Mouse (Mus musculus): ENCODE measurements around the gene Zfp423. TPM values are rescaled to one million over a fixed set of nuclear protein-coding genes. Genes with fewer than 3 reads are reported as not detected.

Zfp423 gene
- total RNA-seq, 2 experiments from 2014 or later: 0.18 TPM; not detected in 1

DNA sequence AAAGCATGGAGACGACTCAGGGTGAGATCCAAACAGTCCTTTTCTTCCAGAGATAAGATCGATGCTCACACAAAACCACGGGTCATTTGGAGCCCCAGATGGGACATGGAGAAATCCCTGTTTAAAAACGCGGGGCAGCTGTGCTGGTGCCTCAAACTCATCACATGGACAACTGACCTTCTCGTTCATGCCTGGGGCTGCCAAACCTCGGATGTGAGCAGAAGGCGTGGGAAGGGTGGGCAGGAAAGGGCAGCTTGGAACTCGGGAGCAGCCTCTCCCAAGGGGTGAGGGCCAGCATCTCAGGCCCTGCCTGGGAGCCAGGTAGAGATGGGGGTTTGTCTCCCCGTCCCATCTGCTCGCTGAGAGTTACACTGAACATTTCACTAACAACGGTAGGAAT lies 146.7 kb downstream of the Zfp423 start:
- no peak for ATAC-seq (ENCODE audit: poor library complexity, severe bottlenecking)

DNA sequence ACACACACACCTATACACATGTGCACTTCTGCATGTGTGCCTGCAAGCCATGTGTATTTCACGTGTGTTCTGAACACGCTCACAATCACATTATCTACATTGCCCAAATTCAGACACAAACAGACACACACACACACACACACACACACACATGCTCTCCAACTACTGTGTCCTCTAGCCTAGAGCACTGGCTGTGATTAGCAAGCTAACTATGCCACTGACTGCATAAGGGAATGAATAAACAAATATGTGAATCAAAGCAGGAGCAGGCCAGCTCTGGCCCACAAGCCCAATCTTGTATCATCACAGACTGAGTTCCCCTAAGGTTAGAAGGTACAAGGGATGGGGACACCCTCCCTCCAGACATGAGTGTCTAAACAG lies 147.3 kb downstream of the Zfp423 start:
- no peak for ATAC-seq (ENCODE audit: poor library complexity, severe bottlenecking)

- ATAC-seq (ENCODE audit: poor library complexity, severe bottlenecking): no peak
Measured at GRCm38 (mm10) chr8:87811399-87812068, 147.9 kb downstream of the Zfp423 start.

DNA sequence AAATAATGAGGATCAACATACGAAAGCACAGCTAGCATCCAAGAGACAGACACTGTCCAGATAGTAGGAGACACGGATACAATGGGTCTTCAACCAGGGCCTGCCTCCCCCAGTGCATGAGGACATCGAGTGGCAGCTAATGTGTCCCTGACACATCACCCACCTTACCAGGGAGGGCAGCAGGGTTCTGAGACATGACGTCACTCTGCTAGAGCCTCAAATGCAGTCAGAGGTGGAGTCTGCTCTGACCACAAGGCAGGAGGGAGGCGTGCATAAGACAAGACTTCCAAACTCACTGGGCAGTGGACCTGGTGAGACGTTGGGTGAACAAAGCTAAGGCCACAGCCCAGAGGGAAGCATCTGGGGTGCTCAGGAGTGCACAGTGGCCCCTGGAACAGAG lies 148.6 kb downstream of the Zfp423 start:
- no peak for ATAC-seq (ENCODE audit: poor library complexity, severe bottlenecking)

DNA sequence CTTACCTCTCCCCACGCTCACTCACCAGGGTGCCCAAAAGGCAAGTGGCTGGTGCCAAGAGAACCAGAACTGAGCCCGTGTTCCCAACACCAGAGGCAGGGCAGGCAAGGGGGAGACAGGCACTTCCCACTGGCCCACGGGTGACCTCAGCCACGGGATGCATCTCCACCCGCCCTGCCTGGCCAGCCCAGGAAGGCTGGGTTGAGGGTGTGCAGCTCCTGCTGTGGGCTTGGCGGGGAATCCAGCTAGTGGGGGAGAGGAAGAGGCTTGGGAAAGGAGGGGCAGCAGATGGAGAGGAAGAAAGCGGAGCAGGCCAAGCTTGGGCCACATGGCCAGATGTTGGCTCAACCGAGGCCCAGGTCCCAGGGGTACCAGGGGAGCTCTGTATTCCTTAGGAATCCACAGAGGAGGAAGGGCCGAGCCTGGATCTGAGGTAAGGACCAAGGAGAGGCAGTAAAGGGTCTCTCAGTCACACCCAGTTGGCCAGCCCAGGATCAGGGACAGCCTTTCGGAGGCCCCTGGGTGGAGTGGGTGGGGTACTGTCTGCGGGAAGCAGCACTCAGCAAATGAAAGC lies 155.0 kb downstream of the Zfp423 start:
- ATAC-seq (ENCODE audit: poor library complexity, severe bottlenecking): no peak

- no peak for ATAC-seq (ENCODE audit: poor library complexity, severe bottlenecking)
Measured at GRCm38 (mm10) chr8:87803437-87803836, 156.0 kb downstream of the Zfp423 start.

DNA sequence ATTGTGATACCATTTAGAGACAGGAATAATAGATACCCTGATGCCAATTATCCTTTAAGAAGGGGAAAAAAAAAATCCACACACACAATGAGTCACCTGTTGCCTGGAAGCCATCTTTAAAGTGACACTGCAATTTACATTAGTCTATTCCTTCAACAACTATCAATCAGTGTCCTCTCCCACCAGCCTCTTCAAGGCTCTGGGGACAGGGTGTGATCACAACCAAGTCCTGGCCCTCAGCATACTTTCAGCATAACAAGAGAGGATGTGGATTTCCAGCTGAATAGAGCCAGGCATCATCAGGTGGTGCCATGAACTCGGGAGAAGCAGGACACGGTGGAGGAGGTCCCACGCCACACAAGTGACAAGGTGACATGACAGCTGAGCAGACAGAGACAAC lies 156.8 kb downstream of the Zfp423 start:
- no peak for ATAC-seq (ENCODE audit: poor library complexity, severe bottlenecking)

GRCm38 (mm10) chr8:87800121-87800520 lies 159.3 kb downstream of the Zfp423 start:
- ATAC-seq (ENCODE audit: poor library complexity, severe bottlenecking): no peak

DNA sequence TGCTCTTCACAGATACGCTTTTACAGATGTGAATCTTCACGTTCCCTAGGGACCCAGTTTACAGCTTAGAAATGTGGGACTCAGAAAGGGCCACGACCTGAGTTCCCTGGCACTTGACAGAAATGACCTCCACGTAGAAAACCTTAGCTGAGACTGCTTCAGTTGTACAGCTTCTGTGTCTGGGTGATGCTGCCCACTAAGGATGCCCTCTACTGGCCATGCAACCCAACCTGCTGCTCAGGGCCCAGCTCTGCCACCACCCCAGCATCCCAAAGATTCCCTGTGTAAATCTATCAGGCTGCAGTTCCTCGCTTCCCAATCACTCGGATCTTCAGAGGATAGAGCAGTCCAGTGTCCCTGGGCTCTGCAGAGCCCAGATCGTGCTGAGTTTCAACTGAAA lies 163.2 kb downstream of the Zfp423 start:
- no peak for ATAC-seq (ENCODE audit: poor library complexity, severe bottlenecking)

DNA sequence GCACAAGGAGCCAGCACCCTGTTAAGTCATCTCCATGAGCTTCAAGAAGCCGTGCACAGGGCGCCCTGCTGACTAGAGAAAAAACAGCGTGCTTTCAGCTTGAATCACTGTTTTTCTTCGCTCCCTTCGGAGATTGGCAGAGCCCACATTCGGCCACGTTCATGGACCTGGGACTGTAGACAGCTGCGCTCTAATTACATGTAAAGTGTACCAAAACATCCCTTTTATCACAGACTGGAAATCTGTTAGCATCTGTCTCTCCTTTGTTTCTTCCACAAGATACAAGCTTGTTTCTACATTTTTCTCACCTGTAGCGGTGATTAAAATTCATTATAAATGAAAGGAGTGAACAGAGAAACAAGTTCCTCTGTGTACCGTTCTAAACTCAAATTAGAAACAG lies 164.8 kb downstream of the Zfp423 start:
- no peak for ATAC-seq (ENCODE audit: poor library complexity, severe bottlenecking)

DNA sequence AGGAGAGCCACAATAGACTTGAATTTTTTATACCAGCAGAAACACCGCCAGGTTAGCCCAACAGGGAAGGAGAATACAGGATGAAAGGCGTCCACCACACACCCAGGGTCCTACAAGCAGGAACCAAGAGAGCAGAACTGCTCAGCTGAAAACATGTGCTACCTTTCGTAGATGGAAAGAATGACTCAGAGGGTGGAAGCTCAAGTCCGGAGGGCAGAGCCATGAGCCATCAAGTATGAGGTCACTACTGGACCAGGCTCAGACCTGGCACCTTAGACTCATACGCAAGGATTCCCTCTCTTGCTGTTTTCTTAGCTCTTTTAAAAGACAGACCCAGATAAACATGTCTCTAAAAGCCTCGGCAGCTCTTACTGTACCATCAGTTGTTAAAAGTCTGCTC lies 168.3 kb downstream of the Zfp423 start:
- ATAC-seq (ENCODE audit: poor library complexity, severe bottlenecking): no peak

DNA sequence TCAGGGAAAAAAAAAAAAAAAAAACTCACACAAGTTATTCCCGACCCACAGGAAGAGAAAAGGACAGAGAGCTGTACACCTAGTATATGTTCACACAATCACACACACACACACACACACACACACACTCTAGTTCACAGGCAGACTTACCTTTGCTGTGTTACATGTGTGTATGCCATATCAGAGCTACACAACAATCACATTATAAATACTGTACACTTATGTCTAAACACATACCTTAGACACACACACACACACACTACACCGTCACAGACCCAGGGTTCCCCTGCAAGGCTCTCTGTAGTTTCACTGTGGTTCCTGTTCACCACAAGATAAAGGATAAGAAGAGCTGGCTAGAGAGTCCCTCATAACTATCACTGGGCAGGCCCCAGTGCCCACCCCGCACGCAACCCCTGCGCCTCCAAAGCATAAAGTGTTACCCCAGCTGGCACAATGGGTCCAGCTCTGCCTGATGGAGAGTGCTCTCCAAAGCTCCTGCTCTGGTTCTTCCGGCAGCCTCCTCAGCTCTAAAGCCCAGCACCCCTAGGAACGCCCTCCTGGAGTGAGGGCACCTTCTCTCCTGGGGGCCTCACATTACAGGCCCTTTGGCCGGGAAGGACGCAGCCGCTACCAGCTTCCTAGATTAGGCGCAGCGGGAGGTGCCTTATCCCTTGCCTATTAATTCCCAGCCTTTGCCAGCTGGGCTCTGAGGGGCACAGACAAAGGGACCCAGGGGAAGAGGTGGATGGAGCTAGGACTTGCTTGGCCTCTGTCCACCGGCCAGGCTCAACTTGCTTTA lies 174.6 kb downstream of the Zfp423 start:
- no peak for ATAC-seq (ENCODE audit: poor library complexity, severe bottlenecking)

DNA sequence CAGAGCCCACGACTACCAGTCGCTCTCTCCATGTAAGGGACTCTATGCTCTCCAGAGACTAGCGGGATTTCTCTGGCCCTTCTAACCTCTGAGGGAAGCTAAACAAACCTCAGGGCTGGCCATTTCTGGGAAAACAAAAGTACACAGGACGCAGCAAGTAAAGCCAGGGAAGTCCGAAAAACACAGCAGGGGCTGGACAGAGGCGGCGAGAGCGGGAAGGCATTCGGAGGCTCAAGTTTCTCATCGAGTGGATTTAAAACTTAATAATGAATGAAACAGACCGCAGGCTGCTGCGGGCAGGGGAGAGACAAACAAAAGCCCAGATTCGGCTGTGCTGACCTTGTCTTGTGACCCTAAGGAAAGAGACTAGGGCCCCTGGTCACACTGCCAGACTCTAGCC lies 175.2 kb downstream of the Zfp423 start:
- no peak for ATAC-seq (ENCODE audit: poor library complexity, severe bottlenecking)

GRCm38 (mm10) chr8:87783198-87783597 lies 176.2 kb downstream of the Zfp423 start:
- ATAC-seq (ENCODE audit: poor library complexity, severe bottlenecking): no peak

DNA sequence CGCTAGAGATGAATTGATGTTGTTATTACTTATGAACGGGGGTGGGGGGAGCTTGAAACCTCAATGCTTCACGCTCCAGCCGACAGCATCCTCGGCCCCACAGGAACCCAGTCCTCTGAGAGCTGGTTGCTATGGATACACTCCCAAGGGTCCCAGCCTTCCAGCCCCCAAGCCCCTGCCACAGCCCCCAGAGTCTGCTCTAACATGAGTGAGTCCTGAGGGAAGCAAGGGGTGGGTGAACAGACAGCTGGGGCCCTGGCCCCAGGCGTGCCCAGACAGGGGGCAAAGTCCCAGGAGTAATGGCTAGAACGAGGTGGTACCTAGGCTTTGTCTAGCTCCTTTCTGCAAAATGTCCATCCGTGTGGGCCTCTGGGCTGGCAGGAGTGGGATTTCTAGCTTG lies 181.8 kb downstream of the Zfp423 start:
- no peak for ATAC-seq (ENCODE audit: poor library complexity, severe bottlenecking)

GRCm38 (mm10) chr8:87775889-87776288 lies 183.5 kb downstream of the Zfp423 start:
- no peak for ATAC-seq (ENCODE audit: poor library complexity, severe bottlenecking)

- ATAC-seq (ENCODE audit: poor library complexity, severe bottlenecking): no peak
Measured at GRCm38 (mm10) chr8:87774966-87775365, 184.4 kb downstream of the Zfp423 start.

- no peak for ATAC-seq (ENCODE audit: poor library complexity, severe bottlenecking)
Measured at GRCm38 (mm10) chr8:87772894-87773502, 186.4 kb downstream of the Zfp423 start.

- ATAC-seq (ENCODE audit: poor library complexity, severe bottlenecking): no peak
Measured at GRCm38 (mm10) chr8:87767882-87768281, 191.5 kb downstream of the Zfp423 start.

DNA sequence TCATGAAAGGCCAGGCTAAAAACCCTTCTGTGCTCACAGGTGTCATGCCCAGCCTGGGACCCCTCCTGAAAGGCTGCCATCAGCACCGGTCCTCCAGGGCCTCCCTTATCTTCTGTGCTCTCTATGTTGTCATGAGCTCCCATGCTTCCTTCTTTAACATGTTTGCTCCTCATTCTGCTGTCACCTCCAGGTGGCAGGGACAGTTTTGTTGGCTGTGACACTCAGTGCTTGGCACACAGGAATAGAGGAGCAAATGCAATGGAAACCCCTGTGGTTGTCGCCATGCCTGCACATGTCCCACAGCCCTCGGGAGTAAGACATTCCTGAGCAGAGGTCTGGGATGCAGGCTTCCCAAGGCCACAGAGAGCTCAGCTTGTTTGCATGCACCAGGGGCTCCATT lies 194.1 kb downstream of the Zfp423 start:
- no peak for ATAC-seq (ENCODE audit: poor library complexity, severe bottlenecking)

DNA sequence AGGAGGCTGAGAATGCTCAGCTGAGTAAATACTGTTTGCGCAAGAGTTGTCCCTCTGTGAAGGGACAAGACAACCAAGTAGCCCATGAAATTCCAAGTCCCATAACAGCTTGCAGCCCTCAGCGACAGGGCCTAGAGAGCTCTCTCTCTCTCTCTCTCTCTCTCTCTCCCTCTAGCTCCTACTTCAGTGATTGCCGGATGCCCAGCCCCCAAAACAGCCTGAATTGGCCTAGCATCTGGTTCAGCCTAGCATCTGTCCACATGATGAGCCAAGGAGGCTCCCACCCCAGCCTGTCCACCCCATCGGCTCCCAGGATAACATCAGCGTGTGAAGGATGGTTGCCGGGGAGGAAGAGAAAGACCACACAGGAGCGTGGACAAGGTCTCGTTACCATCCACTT lies 200.6 kb downstream of the Zfp423 start:
- ATAC-seq (ENCODE audit: poor library complexity, severe bottlenecking): no peak

DNA sequence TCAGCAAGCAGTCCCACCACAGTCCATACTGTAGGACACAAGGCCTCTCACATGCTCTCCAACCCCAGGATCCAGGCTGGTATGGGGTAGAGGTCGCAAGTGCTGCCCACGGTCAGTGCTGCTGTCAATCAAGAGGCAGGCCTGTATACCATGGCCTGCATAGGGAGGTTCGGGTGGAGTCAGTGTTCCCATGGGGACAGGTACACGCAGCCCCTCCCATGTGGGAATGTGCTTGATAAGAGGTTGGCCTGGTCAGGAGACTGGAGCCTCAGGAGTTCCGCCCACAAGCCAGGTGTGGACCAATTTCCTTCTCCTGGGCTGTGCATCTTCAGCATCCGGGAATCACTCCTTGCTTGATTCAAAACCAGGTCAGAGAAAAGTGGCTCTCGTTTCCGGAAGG lies 204.5 kb downstream of the Zfp423 start:
- ATAC-seq (ENCODE audit: poor library complexity, severe bottlenecking): no peak

Measured in megakaryocyte, adult 5-6 weeks (primary cell).